Mouse (Mus musculus): ENCODE measurements around the gene Rad51b. TPM values are rescaled to one million over a fixed set of nuclear protein-coding genes. Genes with fewer than 3 reads are reported as not detected.

Rad51b gene
- polyA plus RNA-seq, 1 experiment: 1.3 TPM

DNA sequence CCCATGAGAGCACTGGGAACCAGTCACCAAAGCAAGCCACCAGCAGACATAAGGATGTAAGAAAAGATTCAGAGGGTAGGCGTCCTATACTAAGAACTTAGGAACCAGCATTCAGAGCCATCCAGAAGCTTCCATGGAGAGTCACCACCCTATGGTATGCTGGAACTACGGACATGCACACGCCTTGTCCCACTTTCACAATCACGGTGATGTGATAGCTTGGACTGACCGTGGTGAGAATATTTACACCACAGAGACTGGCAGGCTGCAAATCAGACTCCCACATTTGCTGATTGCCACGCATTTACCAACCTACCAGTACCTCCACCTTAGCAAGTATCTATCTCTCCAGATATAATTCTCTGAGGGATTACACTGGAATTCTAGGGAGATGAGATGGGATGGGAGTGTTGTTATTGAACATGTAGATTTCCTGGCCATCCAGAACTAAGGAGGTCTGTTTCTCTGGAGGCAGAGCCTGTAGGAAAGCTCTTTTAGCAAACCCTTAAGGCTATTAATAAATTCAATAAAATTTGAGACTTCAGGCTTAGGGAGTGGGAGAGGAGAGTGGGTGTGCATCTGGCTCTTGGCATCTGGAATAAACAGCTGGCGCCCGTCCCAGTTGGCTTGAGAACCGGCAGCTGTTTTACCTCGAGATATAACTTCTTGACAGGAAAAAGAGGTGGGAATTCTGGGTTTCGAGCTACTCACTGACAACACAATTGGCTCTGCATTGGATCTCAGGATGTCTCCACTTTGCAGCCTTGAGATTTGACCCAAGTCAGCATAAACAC lies 559.2 kb downstream of the Rad51b start:
- WGBS: 43% methylated on average over 11 of the region's 11 CpGs
- DNase-seq (ENCODE audit: low read depth, low spot score): no peak

DNA sequence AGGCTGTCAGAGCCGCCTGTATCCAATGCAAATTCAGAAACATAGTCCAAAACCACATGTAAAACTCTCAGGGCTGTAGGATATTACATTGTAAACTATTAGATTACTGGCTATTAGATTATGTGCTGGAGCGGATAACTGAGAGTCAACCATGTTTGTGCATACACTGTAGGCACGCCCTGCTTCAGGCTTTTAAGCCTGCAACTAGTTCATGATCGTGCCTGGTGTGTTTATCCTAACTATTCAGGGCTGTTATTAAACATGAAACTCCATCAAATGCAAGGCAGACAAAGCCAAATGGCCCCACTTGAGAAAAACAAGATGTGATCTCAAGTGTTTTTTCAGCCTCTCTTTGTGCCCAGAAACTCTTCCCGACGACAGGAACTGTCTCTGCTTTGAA lies 560.6 kb downstream of the Rad51b start:
- WGBS: 71% methylated on average over 6 of the region's 6 CpGs
- no peak for DNase-seq (ENCODE audit: low read depth, low spot score)

DNA sequence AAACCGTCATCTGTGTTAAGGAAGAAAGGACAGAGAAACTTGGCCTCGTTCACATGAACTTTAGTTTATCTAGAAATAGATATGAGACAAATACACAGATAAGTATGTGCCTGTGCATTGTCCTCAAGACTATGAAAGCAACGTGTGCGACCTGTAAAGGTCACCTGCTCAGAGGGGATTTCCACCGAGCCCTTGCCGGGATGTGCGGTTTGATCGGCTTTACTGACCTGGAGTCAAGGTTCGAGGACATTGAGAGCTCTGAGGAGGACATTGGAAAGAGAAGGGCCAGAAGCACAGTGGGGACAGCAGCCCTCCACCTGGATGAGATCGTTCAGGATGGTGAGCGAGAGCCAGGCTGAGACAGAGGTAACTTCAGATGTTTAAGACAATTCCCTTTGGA lies 561.3 kb downstream of the Rad51b start:
- no peak for DNase-seq (ENCODE audit: low read depth, low spot score)
- WGBS: 83% methylated on average over 11 of the region's 11 CpGs

DNA sequence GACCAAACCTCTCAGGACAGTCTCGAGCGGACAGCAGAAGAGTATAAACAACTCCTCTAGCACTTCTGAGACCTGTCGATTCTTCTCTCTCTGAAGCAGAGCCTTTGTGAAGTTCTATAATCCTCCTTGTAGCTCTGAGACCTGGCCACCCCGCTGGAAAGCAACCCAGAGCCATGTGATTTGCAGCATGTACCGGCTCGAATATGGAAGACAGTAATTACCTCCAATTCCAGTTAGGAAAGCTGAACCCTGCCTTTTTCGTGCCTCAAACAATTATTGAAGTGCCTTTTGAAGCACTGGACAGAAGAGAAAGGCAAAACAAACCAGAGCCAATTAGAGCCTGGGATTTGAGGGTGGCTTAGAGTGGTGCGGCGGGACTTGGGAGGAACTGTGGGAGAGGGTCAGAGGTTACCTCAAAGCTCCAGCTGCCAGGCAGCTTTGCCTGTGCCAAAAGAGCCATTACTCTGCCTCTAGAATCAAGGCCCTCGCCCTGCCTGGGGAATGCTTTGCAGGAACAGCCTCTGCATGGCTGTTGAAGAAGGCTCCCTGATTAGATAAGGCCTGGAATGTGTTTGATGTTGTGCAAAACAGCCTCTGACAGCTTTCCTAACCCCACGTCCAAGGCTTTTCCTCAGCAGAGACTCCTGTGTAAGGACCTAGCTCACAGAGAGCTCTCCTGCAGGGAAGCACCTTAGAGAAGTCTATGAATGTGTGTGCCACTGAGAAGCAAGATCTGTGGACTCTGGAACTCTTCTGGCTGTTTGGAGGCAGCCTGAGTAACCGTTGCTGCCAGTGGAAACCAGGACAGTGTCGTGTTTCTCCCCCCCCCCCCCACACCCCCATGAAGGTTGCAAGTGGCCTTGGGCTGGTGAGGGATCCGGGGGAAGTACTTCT lies 562.5 kb downstream of the Rad51b start:
- 37% methylated on average over 14 of the region's 14 CpGs for WGBS

DNA sequence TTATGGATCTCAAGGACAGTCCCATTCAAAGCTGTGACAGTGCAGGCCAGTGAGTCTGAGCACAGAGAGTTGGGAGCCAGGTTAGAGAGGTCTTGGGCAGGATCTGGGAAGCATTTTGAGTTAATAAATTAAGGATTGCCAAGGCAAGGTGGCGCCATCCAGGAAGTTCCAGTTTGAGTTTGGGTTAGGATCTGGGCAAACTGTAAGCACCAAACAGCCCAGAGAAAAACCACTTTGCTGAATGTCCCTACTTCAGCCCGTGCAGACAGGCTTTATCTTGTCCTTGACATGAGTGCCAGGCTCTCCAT lies 563.1 kb downstream of the Rad51b start:
- DNase-seq (ENCODE audit: low read depth, low spot score): no peak
- 50% methylated on average over 2 of the region's 2 CpGs for WGBS

More for the DNA sequence above, 562.5 kb downstream of the Rad51b start:
- no peak for DNase-seq (ENCODE audit: low read depth, low spot score)

Other genes with a start within 250 kb of the Rad51b start
- gene Pigh, start 207.6 kb upstream of the Rad51b start, polyA plus RNA-seq (2012; rRNA removed): 8.4 and 13.1 TPM in 2 replicates
- 38.4 and 151 TPM in 2 replicates for gene Arg2, start 166.5 kb upstream of the Rad51b start, polyA plus RNA-seq (2012; rRNA removed)
- 32.9 and 42.3 TPM in 2 replicates for gene Vti1b, start 124.6 kb upstream of the Rad51b start, polyA plus RNA-seq (2012; rRNA removed)
- 15.5 and 30.2 TPM in 2 replicates for gene Rdh11, start 105.0 kb upstream of the Rad51b start, polyA plus RNA-seq (2012; rRNA removed)
- gene Rdh12, start 88.4 kb upstream of the Rad51b start, polyA plus RNA-seq (2012; rRNA removed): 1.2 and 1.5 TPM in 2 replicates
- 12.5 and 21.0 TPM in 2 replicates for gene Zfyve26, start 978 bp upstream of the Rad51b start, polyA plus RNA-seq (2012; rRNA removed)

All from large intestine, adult 2 months (tissue).